In genomic region chr1:178529512-178530300, GRCm38 (mm10) we compare ENCODE assay signal across 8 mouse cellular contexts. TPM values are rescaled to one million over a fixed set of nuclear protein-coding genes. Genes with fewer than 3 reads are reported as not detected.
DNase-seq lines count a peak whose midpoint lies in the region; ATAC-seq and TF ChIP-seq lines count a peak whose summit lies in the region.

No protein-coding gene starts in this region.

- peaks cover 72% of the 10 kb centered on the region for H3K27me3 ChIP-seq in megakaryocyte, embryonic 14.5 days (replicated peaks)
- H3K27me3 ChIP-seq in lung, postnatal 0 days (replicated peaks; ENCODE audit: insufficient read depth, low read length): peaks cover 38% of the 10 kb centered on the region
- peaks cover 28% of the 10 kb centered on the region for H3K27me3 ChIP-seq in small intestine, adult 2 months (ENCODE audit: control insufficient read depth, insufficient read depth, low read length)

- peak; percentile 8 for TF ChIP-seq CTCF in lung, postnatal 0 days (IDR thresholded peaks at IDR 0.05)
- TF ChIP-seq CTCF in small intestine, adult 2 months (IDR thresholded peaks at IDR 0.05; ENCODE audit: extremely low read depth, insufficient read length, insufficient replicate concordance, low read depth, low read length): no peak

- no peaks in the 10 kb centered on the region for H3K36me3 ChIP-seq in megakaryocyte, embryonic 14.5 days (replicated peaks; ENCODE audit: low read length)
- no peaks in the 10 kb centered on the region for H3K36me3 ChIP-seq in lung, postnatal 0 days (ENCODE audit: insufficient read depth, low read length)
- no peaks in the 10 kb centered on the region for H3K36me3 ChIP-seq in small intestine, adult 2 months (ENCODE audit: control insufficient read depth, insufficient read depth, low read length)

- under 1% methylated on average over 38 of the region's 38 CpGs for WGBS in lung, postnatal 0 days
- WGBS in small intestine, adult 2 months: 2% methylated on average over 38 of the region's 38 CpGs

- no peak for TF ChIP-seq EP300 in lung, postnatal 0 days (IDR thresholded peaks at IDR 0.05)

- no peak for ATAC-seq in megakaryocyte, adult 5-6 weeks (ENCODE audit: poor library complexity, severe bottlenecking)
- ATAC-seq in lung, postnatal 0 days: no peak
- ATAC-seq in megakaryocyte progenitor cell, adult 5-6 weeks (replicated peaks; ENCODE audit: poor library complexity): no peak

- peaks cover 38% of the 10 kb centered on the region for H3K4me1 ChIP-seq in megakaryocyte, embryonic 14.5 days
- H3K4me1 ChIP-seq in lung, postnatal 0 days (ENCODE audit: insufficient read depth, low read depth, low read length): peaks cover 17% of the 10 kb centered on the region
- H3K4me1 ChIP-seq in small intestine, adult 2 months (ENCODE audit: control insufficient read depth, insufficient read depth, insufficient read length, low read length): peaks cover 24% of the 10 kb centered on the region

- peak overlapping the region; percentile 88 for H3K4me3 ChIP-seq in megakaryocyte, embryonic 14.5 days (replicated peaks)
- peak overlapping the region; percentile 50 for H3K4me3 ChIP-seq in lung, postnatal 0 days (ENCODE audit: low read depth, low read length)
- peak overlapping the region; percentile 64 for H3K4me3 ChIP-seq in small intestine, adult 2 months (ENCODE audit: low read depth, low read length)

- TF ChIP-seq POLR2A in small intestine, adult 2 months (IDR thresholded peaks at IDR 0.05; ENCODE audit: low read depth, low read length): no peak

- H3K27ac ChIP-seq in lung, postnatal 0 days (ENCODE audit: low read length): no peak overlapping the region
- no peak overlapping the region for H3K27ac ChIP-seq in small intestine, adult 2 months (ENCODE audit: insufficient read depth, low read depth, low read length)

- H3K9ac ChIP-seq in lung, postnatal 0 days (replicated peaks; ENCODE audit: low read depth): peak overlapping the region; percentile 19; the same call in 1 of the 2 replicates

- DNase-seq in cerebellum, adult 18-20 months: peak; percentile 33 to 56
- peak; percentile 12 to 31 for DNase-seq in frontal cortex, postnatal 14 days (ENCODE audit: low spot score in 2 of 2)
- peak; percentile 21 for DNase-seq in kidney, postnatal 14 days
- DNase-seq in lung, postnatal 0 days (ENCODE audit: low spot score): no peak

- H3K9me3 ChIP-seq in megakaryocyte, embryonic 14.5 days: peaks cover 3% of the 10 kb centered on the region; the same call in 1 of the 2 replicates
- no peaks in the 10 kb centered on the region for H3K9me3 ChIP-seq in lung, postnatal 0 days (ENCODE audit: low read length)

- peak overlapping the region; percentile 97 for H3K4me2 ChIP-seq in lung, postnatal 0 days (replicated peaks; ENCODE audit: low read depth, low read length)

RNA-seq across cellular contexts. Expression of gene Kif26b, which starts 0.8 kb away (rescaled TPM):
- polyA plus RNA-seq in megakaryocyte, embryonic 14.5 days (2012; ENCODE audit: insufficient read depth, low replicate concordance): not detected in 2 replicates
- total RNA-seq in megakaryocyte, adult 5-6 weeks (2015): 0.02 and 0.20 TPM in 2 replicates
- total RNA-seq in megakaryocyte, adult 5-6 weeks (2017): 0.04 TPM in 1 of 2 replicates, not detected in the other
- 0.44 and 0.57 TPM in 2 replicates for polyA plus RNA-seq in lung, postnatal 0 days (2015; fragmentation: Nextera tagmentation; extraction: Ambion mirVana)
- 0.28 and 0.30 TPM in 2 replicates for polyA plus RNA-seq in small intestine, adult 2 months (2012; rRNA removed)
- 0.37 and 0.42 TPM in 2 replicates for total RNA-seq in megakaryocyte progenitor cell, adult 5-6 weeks (2015)
- 0.33 and 0.98 TPM in 2 replicates for total RNA-seq in megakaryocyte progenitor cell, adult 5-6 weeks (2017)
